Mouse (Mus musculus) intestine, embryonic 14.5 days (tissue): Measurements from ENCODE around the gene Itih5. TPM values are rescaled to one million over a fixed set of nuclear protein-coding genes. Genes with fewer than 3 reads are reported as not detected.

Experiments used
- ATAC-seq: fragments of 200-750 bp; cut with Nextera tagmentation; replicated peaks from 2 replicates; pipeline ENCODE4 v1.8.0; 2017; ENCODE audit warnings: low read depth, moderate number of reproducible peaks, moderate TSS enrichment, moderate library complexity; ENCODE audit not compliant: low FRiP score, low TSS enrichment
- DNase-seq: peaks from one replicate; pipeline ENCODE4 v3.0.0-alpha.2; 2018; ENCODE audit warnings: low spot score
- H3K27ac ChIP-seq: fragments of 300-500 bp; sonication (generic); 2 replicates; pipeline ENCODE4 v1.5.1; 2014; ENCODE audit warnings: low read depth, mild to moderate bottlenecking, control low read depth
- H3K27me3 ChIP-seq: fragments of 300-500 bp; sonication (generic); replicated peaks from 2 replicates; pipeline ENCODE4 v1.6.1; 2014; ENCODE audit warnings: low read length, control low read depth; ENCODE audit not compliant: control insufficient read depth, insufficient read depth
- H3K36me3 ChIP-seq: fragments of 300-500 bp; sonication (generic); 2 replicates; pipeline ENCODE4 v1.6.1; 2014; ENCODE audit warnings: low read length, control low read depth; ENCODE audit not compliant: control insufficient read depth, insufficient read depth
- H3K4me1 ChIP-seq: fragments of 300-500 bp; sonication (generic); replicated peaks from 2 replicates; pipeline ENCODE4 v1.6.1; 2014; ENCODE audit warnings: low read length, control low read depth, mixed read lengths; ENCODE audit not compliant: control insufficient read depth, insufficient read depth
- H3K4me2 ChIP-seq: fragments of 300-500 bp; sonication (generic); 2 replicates; pipeline ENCODE4 v1.6.1; 2014; ENCODE audit warnings: low read length
- H3K4me3 ChIP-seq: fragments of 300-500 bp; sonication (generic); 2 replicates; pipeline ENCODE4 v1.5.1; 2014; ENCODE audit warnings: low read depth, low read length, control low read depth, mixed read lengths
- H3K9ac ChIP-seq: fragments of 300-500 bp; sonication (generic); 2 replicates; pipeline ENCODE4 v1.6.1; 2014; ENCODE audit warnings: mild to moderate bottlenecking, low read length
- H3K9me3 ChIP-seq: fragments of 300-500 bp; sonication (generic); 2 replicates; pipeline ENCODE4 v1.6.1; 2016; ENCODE audit warnings: low read length, control low read depth; ENCODE audit not compliant: control insufficient read depth
- WGBS: fragments of 180-500 bp; shearing (Covaris S2); extraction: QIAGEN DNeasy Blood & Tissue Kit; methylation state at CpG from one replicate; pipeline ENCODE4 v1.1.7; 2014; 5-methylcytosine and 5-hydroxymethylcytosine counted together
- polyA plus RNA-seq: library from polyadenylated mRNA; unstranded; fragments of >200 nt; fragmentation: Nextera tagmentation; extraction: Ambion mirVana; gene quantifications from 2 replicates; pipeline ENCODE4 v1.2.1, GENCODE M21; 2014

Gene Itih5
- polyA plus RNA-seq, 1 experiment from 2014 or later: 12.1 TPM

DNA sequence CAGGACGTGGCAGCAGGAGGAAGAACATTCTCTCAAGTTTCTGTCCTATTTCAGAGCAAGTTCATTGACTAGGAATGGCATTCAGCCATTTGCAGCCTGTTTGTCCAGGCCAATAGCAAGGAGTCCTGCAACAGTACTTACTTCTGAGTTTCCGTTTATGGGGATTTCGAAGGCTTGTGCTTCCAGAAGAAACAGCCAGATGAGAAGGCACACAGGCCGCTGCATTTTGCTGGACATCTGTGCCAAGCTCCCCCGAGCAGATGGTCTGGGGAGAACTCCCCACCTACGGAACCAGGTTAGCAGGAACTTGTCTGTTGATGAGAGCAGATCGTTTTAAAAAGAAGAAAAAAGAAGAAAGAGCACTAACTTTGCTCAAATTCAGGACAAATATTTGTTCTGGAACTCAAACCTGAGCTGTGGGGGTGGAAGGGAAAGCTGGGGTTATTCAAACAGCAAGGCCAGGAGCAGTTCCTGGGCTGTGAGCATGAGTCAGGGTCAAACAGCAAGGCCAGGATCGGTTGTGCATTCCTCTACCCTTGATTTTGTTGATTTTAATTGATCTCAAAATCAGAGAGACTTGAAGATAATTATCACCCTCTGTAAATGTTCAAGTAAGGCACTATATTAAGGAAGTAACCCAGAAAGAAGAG is 22.9 kb upstream of the Itih5 start:
- DNase-seq: no peak
- Histone ChIP-seq H3K9me3 (no peaks in the 10 kb centered on the region), H3K9ac (no peak overlapping the region), H3K27me3 (no peaks in the 10 kb centered on the region), H3K4me3 (no peak overlapping the region), H3K4me2 (no peak overlapping the region), H3K36me3 (no peaks in the 10 kb centered on the region), H3K4me1 (no peaks in the 10 kb centered on the region), H3K27ac (no peak overlapping the region)
- ATAC-seq: no peak
- WGBS: 53% methylated on average over 8 of the region's 8 CpGs

DNA sequence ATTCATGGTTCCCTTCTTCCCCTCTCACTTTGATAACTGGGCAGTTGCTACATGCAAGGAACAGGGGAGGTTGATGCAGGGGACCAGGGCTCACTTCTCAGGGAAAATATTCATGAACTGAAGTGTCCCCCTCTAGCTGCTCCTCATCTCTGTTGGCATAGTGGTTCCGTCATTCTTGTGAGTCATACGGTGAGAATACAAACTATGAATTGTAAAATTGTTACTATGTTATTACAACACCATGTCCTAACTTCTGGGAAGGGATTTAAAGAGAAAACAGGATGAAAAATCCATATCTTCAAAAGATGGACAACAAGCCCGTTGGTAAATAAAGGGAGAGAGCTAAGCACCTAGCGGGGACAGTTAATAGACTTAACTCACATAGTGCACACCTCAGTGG is 22.1 kb upstream of the Itih5 start, which contains the start of gene Itih2:
Gene Itih2, minus strand, starts transcription at position 101 of the 400 bp plus-strand sequence.
- Histone ChIP-seq H3K9ac (no peak within 1 kb of the TSS), H3K4me1 (no peaks in the 10 kb centered on the region), H3K36me3 (no peaks in the 10 kb centered on the region), H3K9me3 (no peaks in the 10 kb centered on the region), H3K27me3 (no peaks in the 10 kb centered on the region), H3K4me2 (no peak within 1 kb of the TSS), H3K4me3 (no peak within 1 kb of the TSS), H3K27ac (no peak within 1 kb of the TSS)
- DNase-seq: no peak
- 88% methylated on average over 4 of the region's 4 CpGs for WGBS
- no peak for ATAC-seq

DNA sequence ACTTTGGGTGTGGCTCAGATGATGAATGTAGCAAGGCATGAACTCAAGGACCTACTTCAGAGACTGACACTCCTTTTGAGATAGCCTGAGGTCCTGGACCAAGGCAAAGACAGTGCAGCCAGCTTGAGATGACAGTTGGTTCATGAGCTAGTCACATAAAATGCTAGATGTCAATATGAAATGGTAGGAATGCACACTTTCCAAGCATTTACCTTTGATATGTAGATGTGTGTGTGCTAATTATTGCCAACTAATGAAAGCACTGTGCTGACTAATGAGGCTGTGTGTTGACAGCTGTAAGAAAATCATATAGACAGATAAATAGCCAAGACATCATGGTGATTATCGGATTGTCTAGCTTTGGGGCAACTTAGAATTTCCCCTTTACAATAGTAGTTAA is 21.2 kb upstream of the Itih5 start:
- H3K4me3 ChIP-seq: no peak overlapping the region
- H3K36me3 ChIP-seq: no peaks in the 10 kb centered on the region
- 100% methylated on average over 1 of the region's 1 CpGs for WGBS
- H3K4me2 ChIP-seq: no peak overlapping the region
- no peak overlapping the region for H3K27ac ChIP-seq
- ATAC-seq (no peak), DNase-seq (no peak)
- H3K9me3 ChIP-seq: no peaks in the 10 kb centered on the region
- no peaks in the 10 kb centered on the region for H3K4me1 ChIP-seq
- no peaks in the 10 kb centered on the region for H3K27me3 ChIP-seq
- H3K9ac ChIP-seq: no peak overlapping the region

DNA sequence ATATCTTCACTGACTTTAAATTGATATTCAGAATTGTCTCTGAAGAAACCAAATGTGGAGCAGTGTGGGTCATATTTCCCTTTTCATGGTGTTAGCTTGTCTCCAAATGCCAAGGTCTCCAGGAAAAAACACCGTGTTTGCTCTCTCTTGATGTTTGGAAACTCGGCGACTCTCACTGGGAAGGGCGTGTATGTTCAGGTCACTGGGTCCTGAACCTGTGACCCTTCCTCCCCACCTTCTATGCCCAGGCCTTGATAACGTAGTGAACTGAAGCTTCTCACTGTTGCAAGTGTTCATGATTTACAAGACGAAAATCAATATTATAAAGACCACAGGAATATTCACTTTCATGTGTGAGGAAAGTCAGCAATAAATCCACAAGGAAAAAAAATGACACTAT is 19.4 kb upstream of the Itih5 start:
- H3K36me3 ChIP-seq: no peaks in the 10 kb centered on the region
- no peak overlapping the region for H3K4me2 ChIP-seq
- H3K4me1 ChIP-seq: no peaks in the 10 kb centered on the region
- H3K9me3 ChIP-seq: no peaks in the 10 kb centered on the region
- ATAC-seq: no peak
- WGBS: 59% methylated on average over 6 of the region's 6 CpGs
- DNase-seq: no peak
- H3K9ac ChIP-seq: no peak overlapping the region
- no peak overlapping the region for H3K27ac ChIP-seq
- H3K4me3 ChIP-seq: no peak overlapping the region
- H3K27me3 ChIP-seq: no peaks in the 10 kb centered on the region

DNA sequence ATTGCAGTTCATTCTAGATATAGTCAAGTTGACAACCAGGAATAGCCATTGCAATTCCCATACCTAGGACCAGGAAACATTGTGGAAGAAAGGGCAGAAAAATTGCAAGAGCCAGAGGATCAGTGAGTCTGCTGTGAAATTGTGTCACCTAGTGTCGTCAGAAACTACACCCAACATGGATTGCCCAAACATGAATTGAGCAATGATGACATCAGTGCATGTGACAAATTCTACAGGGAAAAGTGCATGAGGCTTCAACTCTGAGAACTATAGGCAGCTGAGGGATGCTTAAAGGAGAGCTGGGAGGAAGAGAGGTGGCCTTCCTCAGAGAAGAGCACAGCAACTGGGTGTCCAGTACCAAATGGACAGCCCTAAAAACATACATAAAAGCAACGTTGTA is 16.1 kb upstream of the Itih5 start:
- Histone ChIP-seq H3K9me3 (no peaks in the 10 kb centered on the region), H3K4me1 (no peaks in the 10 kb centered on the region), H3K9ac (no peak overlapping the region), H3K27ac (no peak overlapping the region), H3K36me3 (no peaks in the 10 kb centered on the region), H3K4me2 (no peak overlapping the region), H3K27me3 (no peaks in the 10 kb centered on the region), H3K4me3 (no peak overlapping the region)
- WGBS: 86% methylated on average over 2 of the region's 2 CpGs
- no peak for ATAC-seq
- no peak for DNase-seq

GRCm38 (mm10) chr2:10140456-10140855 is 12.9 kb upstream of the Itih5 start:
- Histone ChIP-seq H3K4me1 (no peaks in the 10 kb centered on the region), H3K27me3 (no peaks in the 10 kb centered on the region), H3K9ac (no peak overlapping the region), H3K4me2 (no peak overlapping the region), H3K9me3 (no peaks in the 10 kb centered on the region), H3K36me3 (no peaks in the 10 kb centered on the region), H3K27ac (no peak overlapping the region), H3K4me3 (no peak overlapping the region)
- ATAC-seq: no peak
- DNase-seq: no peak
- 74% methylated on average over 5 of the region's 5 CpGs for WGBS

GRCm38 (mm10) chr2:10142472-10143454 is 10.6 kb upstream of the Itih5 start:
- H3K4me3 ChIP-seq: no peak overlapping the region
- 31% methylated on average over 8 of the region's 8 CpGs for WGBS
- ATAC-seq (peak; percentile 90), DNase-seq (no peak)
- no peaks in the 10 kb centered on the region for H3K27me3 ChIP-seq
- no peaks in the 10 kb centered on the region for H3K36me3 ChIP-seq
- no peaks in the 10 kb centered on the region for H3K9me3 ChIP-seq
- no peaks in the 10 kb centered on the region for H3K4me1 ChIP-seq
- no peak overlapping the region for H3K27ac ChIP-seq
- H3K4me2 ChIP-seq: no peak overlapping the region
- no peak overlapping the region for H3K9ac ChIP-seq

- Histone ChIP-seq H3K27me3 (no peaks in the 10 kb centered on the region), H3K4me3 (no peak overlapping the region), H3K4me1 (no peaks in the 10 kb centered on the region), H3K4me2 (no peak overlapping the region), H3K36me3 (no peaks in the 10 kb centered on the region), H3K27ac (no peak overlapping the region), H3K9me3 (no peaks in the 10 kb centered on the region), H3K9ac (no peak overlapping the region)
- no peak for ATAC-seq
- 26% methylated on average over 6 of the region's 6 CpGs for WGBS
- no peak for DNase-seq
Observed at GRCm38 (mm10) chr2:10145514-10145913, 7.9 kb upstream of the Itih5 start.
